Mouse (Mus musculus) embryonic facial prominence, embryonic 14.5 days (tissue): ENCODE data around the gene Prkacb. TPM values are rescaled to one million over a fixed set of nuclear protein-coding genes. Genes with fewer than 3 reads are reported as not detected.

Experiments
- ATAC-seq: fragments of 200-750 bp; cut with Nextera tagmentation; 2 replicates; pipeline ENCODE4 v1.8.0; 2017; ENCODE audit warnings: low read depth, moderate number of reproducible peaks, moderate TSS enrichment
- DNase-seq: peaks from one replicate; pipeline ENCODE4 v3.0.0-alpha.2; 2015; ENCODE audit warnings: low spot score
- H3K27ac ChIP-seq: fragments of 300-500 bp; sonication (generic); replicated peaks from 2 replicates; pipeline ENCODE4 v1.5.1; 2014; ENCODE audit warnings: low read depth, mild to moderate bottlenecking, low read length, moderate library complexity
- H3K27me3 ChIP-seq: fragments of 300-500 bp; sonication (generic); replicated peaks from 2 replicates; pipeline ENCODE4 v1.6.1; 2014; ENCODE audit warnings: low read length; ENCODE audit not compliant: control insufficient read depth, insufficient read depth
- H3K36me3 ChIP-seq: fragments of 300-500 bp; sonication (generic); 2 replicates; pipeline ENCODE4 v1.6.1; 2014; ENCODE audit warnings: low read length, mixed read lengths; ENCODE audit not compliant: control insufficient read depth, insufficient read depth
- H3K4me1 ChIP-seq: fragments of 300-500 bp; sonication (generic); 2 replicates; pipeline ENCODE4 v1.6.1; 2014; ENCODE audit warnings: antibody characterized with exemption, low read length; ENCODE audit not compliant: control insufficient read depth, insufficient read depth
- H3K4me2 ChIP-seq: fragments of 300-500 bp; sonication (generic); 2 replicates; pipeline ENCODE4 v1.6.1; 2014; ENCODE audit warnings: low read depth, mild to moderate bottlenecking, low read length, moderate library complexity, mixed read lengths
- H3K4me3 ChIP-seq: fragments of 300-500 bp; sonication (generic); 2 replicates; pipeline ENCODE4 v1.5.1; 2014; ENCODE audit warnings: low read depth, mild to moderate bottlenecking, low read length
- H3K9ac ChIP-seq: fragments of 300-500 bp; sonication (generic); 2 replicates; pipeline ENCODE4 v1.6.1; 2014; ENCODE audit warnings: low read depth, mild to moderate bottlenecking, low read length, moderate library complexity, mixed read lengths
- H3K9me3 ChIP-seq: fragments of 300-500 bp; sonication (generic); 2 replicates; pipeline ENCODE4 v1.6.1; 2016; ENCODE audit warnings: low read length; ENCODE audit not compliant: control insufficient read depth
- WGBS: fragments of 180-500 bp; shearing (Covaris S2); extraction: QIAGEN DNeasy Blood & Tissue Kit; methylation state at CpG from one replicate; pipeline ENCODE4 v1.1.7; 2014; 5-methylcytosine and 5-hydroxymethylcytosine counted together
- polyA plus RNA-seq: library from polyadenylated mRNA; unstranded; fragments of >200 nt; fragmentation: Nextera tagmentation; extraction: Ambion mirVana; gene quantifications from 2 replicates; pipeline ENCODE4 v1.2.1, GENCODE M21; 2014

Prkacb gene
- polyA plus RNA-seq, 1 experiment from 2014 or later = 69.1 TPM

DNA sequence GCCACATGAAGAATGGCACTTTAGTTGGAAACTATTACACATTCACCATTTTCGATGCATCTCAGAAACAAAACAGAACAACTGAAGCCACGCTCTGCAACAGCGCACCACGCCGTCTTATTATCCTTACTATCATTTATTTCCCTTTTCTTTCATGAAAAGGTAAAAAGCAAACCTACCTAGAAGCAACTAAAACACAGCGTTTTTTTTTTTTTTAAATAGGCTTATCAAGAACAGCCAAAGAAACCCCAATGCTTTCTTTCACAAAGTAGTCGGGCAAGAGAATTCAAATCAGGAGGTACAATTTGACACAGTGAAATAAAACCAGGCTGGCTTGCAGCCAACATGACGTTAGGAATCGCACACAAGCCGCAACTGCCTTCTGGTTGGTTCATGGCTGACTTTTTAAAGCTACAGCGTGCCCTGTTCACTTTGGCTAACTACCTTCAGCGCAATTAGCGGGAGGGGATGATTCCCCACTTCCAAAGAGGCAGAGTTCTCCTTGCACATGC is 130.6 kb downstream of the Prkacb start:
- WGBS = 31% methylated on average over 13 of the region's 13 CpGs
- Histone ChIP-seq H3K9ac (peak overlapping the region; percentile 39; the same call in 1 of the 2 replicates), H3K36me3 (no peaks in the 10 kb centered on the region), H3K4me3 (peak overlapping the region; percentile 14), H3K4me2 (peak overlapping the region; percentile 42), H3K27me3 (no peaks in the 10 kb centered on the region), H3K27ac (peak overlapping the region; percentile 45), H3K9me3 (no peaks in the 10 kb centered on the region), H3K4me1 (no peaks in the 10 kb centered on the region)
- DNase-seq = peak; percentile 95
- peak; percentile 60 for ATAC-seq

DNA sequence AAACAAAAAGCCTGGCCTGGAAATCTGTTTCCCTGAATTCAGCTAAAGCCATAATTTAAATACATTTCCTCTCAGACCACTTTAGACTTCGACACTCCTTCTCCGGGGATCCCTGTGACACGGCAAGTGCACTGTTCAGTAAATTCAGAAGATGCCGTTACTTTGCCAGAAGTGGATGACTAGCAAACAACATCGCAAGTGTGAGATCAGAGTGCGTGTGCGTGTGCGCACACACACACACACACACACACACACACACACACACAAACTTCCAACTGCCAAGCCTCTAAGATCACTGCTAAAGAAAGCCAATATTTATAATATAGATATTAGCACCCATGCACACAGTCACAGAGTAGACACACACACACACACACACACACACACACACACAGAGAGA is 131.1 kb downstream of the Prkacb start:
- Histone ChIP-seq H3K4me2 (peak overlapping the region; percentile 42), H3K27me3 (no peaks in the 10 kb centered on the region), H3K4me3 (peak overlapping the region; percentile 14), H3K9me3 (no peaks in the 10 kb centered on the region), H3K4me1 (no peaks in the 10 kb centered on the region), H3K36me3 (no peaks in the 10 kb centered on the region), H3K9ac (peak overlapping the region; percentile 39; the same call in 1 of the 2 replicates), H3K27ac (peak overlapping the region; percentile 45)
- WGBS = 54% methylated on average over 8 of the region's 8 CpGs
- peak; percentile 16 for DNase-seq
- ATAC-seq = no peak

DNA sequence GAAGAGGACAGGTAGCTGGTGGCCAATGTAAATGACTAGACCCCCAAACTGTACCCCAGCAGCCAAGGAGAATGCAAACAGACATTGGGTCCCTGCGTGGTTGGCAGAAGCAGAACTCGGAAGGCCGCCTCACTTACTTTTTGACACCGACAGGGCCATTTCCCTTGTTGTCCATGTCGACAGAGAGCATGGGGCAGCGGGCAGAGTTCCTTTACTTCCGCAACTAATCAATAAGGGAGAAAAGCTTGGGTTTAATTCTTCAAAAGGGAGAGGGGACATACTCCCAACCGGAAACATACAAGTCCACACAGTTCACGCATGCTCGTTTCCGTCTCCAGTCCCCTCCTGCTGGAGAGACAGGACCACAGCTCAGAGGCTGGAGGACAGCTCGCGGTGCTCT is 132.2 kb downstream of the Prkacb start:
- Histone ChIP-seq H3K27me3 (no peaks in the 10 kb centered on the region), H3K9me3 (no peaks in the 10 kb centered on the region), H3K27ac (no peak overlapping the region), H3K4me2 (no peak overlapping the region), H3K36me3 (no peaks in the 10 kb centered on the region), H3K4me1 (no peaks in the 10 kb centered on the region), H3K4me3 (no peak overlapping the region), H3K9ac (no peak overlapping the region)
- WGBS = 90% methylated on average over 13 of the region's 13 CpGs
- no peak for ATAC-seq
- DNase-seq = no peak

DNA sequence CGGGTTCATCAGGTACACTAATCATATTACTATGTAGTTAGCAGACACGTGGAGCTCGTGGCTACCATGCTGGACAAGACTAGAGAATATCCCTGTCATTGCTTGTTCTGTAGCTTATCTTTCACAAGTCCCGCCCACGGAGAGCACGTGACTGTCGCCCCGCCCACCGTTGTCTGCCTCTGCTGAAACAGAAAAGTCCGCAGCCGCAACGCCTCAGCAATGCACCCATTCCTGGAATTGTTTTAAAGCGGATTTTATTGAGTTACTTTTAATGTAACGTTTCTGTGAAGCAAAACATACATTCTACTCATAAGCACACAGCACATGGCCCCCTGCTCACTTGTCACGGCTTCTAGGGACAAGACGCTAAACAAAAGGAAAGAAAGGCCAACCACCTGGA is 133.1 kb downstream of the Prkacb start:
- Histone ChIP-seq H3K9me3 (no peaks in the 10 kb centered on the region), H3K4me1 (no peaks in the 10 kb centered on the region), H3K27ac (no peak overlapping the region), H3K4me3 (no peak overlapping the region), H3K36me3 (no peaks in the 10 kb centered on the region), H3K9ac (no peak overlapping the region), H3K27me3 (no peaks in the 10 kb centered on the region), H3K4me2 (no peak overlapping the region)
- DNase-seq (no peak), ATAC-seq (no peak)
- WGBS = 93% methylated on average over 16 of the region's 16 CpGs

Other genes with a start within 250 kb of the Prkacb start
- gene Uox, start 242.6 kb downstream of the Prkacb start, polyA plus RNA-seq = 0.17 and 0.85 TPM in 2 replicates
- 0.10 TPM in 1 of 2 replicates, not detected in the other for gene Dnase2b, start 197.4 kb downstream of the Prkacb start, polyA plus RNA-seq
- not detected in 2 replicates for gene 4930503B20Rik, start 161.7 kb downstream of the Prkacb start, polyA plus RNA-seq
- gene Samd13, start 127.4 kb downstream of the Prkacb start, polyA plus RNA-seq = 1.3 and 1.4 TPM in 2 replicates
- 5.7 and 5.8 TPM in 2 replicates for gene Ttll7, start 39.4 kb upstream of the Prkacb start, polyA plus RNA-seq